Mouse (Mus musculus): Measurements from ENCODE around the gene Rnf38.

DNA sequence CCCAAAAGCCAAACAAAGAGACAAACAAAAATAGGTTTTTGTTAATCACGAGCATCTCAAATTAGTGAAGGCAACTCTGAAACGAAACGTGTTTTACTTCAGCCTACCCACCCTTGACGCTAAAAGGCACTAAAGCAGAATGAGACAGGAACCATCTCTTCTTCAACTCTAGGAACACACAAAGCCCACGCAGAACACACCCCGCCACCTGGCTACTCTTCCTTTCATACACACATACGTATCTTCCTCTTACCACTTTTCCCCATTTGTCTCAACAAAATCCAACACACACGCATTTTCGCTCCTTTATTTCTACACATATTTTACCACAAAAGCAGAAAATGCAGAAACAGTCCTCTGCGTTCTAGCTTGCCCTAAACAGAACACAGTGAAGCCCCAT lies 8.5 kb downstream of the Rnf38 start:
- TF ChIP-seq CTCF (IDR thresholded peaks at IDR 0.05; ENCODE audit: borderline replicate concordance, extremely low read depth, insufficient read depth, insufficient read length) (no peak), POLR2A (IDR thresholded peaks at IDR 0.05; ENCODE audit: borderline replicate concordance, extremely low read depth, insufficient read depth, insufficient read length, poor library complexity, severe bottlenecking) (no peak)
